Mouse (Mus musculus) right cerebral cortex, adult 18-20 months (tissue): ENCODE measurements at regions not wholly inside any gene's neighbourhood (a gene's known extent, or its start where the extent isn't known, plus 50 kb on each side); places are given as distances from the start of the nearest gene placed in this dataset.

Experiments
- DNase-seq: peaks from one replicate; pipeline ENCODE4 v3.0.0; 2022; ENCODE audit warnings: mixed read lengths

DNA sequence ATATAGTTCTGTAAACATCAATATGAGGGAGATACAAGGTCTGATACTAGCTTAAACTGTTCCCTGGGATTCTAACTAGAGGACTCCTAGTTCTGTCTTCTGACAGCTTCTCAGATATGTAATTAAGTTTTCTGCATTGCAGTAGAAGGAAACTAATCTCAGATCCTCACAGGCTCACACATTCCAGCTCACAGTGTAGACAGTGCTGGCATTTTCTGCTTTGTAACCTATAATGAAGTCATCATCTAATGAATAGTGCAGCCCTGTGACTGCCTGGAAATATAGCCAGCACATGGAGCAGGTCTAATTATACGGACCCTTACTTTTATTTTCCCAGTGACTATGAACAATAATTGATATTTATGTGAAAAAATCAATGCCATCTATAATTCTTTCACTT is 331.2 kb upstream of the Celf2 start:
- no peak for DNase-seq

DNA sequence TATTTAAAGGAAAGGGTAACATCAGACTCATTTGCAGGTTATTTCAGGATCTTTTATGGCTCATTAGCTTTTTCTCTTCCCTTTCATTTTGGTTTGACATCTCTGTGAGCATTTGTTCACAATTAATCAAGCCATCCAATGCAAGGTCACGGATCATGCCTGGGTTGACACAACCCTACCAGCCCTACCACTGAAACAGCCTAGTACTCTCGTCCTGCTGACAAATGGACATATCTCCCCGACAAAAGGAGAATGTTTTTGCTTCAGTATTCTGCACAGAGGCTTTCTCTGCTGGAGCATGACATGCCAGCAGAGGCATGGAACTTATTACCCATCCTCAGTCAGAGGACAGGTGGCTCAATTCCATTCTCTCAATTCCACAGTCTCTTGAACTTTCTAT is 328.5 kb upstream of the Celf2 start:
- no peak for DNase-seq

DNA sequence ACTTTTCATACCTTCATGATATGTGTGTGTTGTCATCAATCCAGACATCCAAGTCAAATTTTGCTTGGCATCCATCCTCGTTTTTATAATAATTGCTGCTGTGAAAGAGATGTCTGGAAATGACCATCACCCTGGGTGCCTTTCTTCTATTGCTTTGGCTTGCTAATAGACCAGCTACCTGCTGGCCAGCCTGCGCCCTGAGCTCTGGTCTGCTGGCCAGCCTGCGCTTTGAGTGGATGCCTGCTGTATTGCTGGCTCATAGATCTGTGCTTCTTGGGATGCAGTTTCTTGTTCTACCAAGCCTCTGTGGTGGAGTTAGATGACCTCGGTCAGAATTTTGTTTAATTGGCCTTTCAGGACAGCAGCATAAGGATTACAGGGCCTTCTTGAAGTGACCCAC is 321.9 kb upstream of the Celf2 start:
- DNase-seq: no peak

DNA sequence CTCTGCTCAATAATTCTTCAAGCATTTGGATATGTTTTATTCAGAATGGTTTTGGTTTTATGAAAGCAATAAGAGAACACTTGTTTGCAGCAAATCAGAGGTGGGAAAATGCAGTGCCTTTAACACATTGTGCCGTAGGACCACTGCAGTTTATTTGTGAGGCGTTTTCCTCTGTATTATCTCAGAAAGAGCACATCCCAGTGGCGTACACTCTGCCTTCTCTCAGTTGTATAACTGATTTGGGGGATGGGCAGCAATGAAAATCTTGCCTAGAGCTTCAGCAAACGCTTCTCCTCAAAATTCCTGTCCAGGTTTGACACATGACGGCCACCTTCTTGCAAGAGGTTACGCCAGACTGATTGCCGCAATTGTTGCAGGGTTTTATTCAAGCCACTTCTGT is 316.9 kb upstream of the Celf2 start:
- DNase-seq: peak; percentile 17

DNA sequence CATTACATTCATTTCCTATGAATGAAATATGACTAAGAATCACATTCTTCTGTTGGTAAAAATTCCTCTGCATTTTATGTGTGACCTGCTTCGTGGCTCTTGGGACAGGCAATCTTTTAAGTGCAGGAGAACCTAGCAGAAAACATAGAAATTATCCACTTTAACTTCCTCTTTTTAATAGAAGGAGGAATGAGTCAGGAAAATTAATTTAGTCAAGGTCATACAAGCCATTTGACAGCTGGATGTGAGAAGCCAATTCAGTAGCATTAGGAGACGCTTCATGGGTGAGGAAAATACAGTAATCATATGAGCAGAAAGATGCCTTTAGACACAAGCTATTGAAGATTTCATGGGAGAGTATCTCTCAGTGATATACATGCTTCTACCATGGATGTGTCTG is 287.1 kb upstream of the Celf2 start:
- no peak for DNase-seq

DNA sequence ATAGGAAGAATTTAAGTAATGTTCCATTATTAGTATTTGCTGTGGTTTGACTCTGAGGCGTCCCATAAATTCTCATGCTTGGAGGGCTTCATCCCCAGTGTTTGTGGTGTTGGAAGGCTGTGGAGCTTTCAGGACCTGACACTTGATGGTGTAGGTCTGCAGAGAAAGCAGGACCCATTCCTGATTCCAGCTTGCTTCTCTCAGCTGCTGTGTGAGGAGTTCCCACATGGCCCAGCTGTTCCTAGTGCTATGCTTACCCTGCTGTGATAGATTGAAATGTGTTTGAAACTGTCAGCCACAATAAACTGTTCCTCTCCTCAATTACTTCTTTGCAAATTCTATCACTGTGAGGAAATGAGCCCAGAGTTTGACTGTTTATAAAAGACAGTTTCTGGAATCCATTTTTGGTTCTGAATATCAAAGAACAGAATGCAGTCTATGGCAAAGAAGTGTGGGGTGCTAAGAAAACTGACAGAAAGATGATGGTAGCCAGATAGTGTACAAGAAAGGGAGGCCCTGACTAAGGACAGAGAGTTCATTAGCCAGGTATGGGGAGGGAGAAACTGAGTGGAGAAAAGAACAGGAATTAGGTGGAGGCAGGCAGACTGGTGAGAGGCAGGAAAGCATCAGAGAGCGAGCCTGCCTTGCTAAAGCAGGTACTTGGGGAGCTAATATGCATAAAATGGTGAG is 283.2 kb upstream of the Celf2 start:
- peak; percentile 5 for DNase-seq

DNA sequence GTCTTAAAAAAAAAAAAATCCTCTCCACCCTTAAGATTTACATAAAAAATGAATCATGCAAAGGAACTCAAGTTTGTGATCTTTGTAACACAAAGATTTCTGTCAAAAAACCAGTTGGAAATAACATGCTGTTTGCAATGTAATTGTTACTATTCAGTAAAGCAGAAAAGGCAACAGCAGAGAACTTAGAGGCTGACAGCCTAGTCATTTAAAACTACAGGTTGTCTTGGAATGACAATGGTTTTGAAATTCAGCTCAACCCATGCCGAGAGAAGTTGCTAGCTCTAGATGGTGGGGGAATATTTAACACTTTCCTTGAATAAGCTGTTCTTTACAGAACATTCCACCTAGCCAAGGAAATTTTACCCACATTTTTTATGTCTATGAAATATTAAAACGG is 269.2 kb upstream of the Celf2 start:
- DNase-seq: no peak

DNA sequence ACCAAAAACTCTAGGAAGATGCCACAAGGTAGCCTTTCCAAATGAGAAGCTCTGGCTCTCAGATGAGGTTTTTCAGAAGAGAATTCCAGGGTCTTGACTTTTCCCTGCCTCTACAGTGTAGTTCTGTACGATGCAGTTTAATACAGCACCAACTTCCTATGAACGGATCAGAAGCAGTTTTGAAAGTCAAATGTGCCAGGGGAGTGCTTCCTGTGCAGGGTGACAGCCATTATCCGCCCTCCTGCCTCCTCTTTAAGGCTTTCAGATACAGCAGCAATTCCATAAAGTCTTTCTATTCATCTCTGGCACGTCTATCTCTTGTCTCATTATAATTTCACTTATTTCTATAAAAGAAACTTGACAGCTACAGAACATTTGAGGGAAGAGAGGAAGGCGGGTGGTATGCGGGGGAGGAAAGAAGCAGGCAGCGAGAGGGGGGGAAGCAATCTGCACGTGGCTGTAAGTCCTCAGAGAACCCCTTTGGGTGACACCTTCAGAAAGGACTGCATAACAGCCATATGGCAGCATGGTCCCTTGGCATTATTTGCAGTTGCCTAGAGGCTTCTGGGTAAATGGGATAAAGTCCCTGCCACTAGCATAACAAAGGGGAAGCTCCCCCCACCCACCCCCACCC is 224.9 kb upstream of the Celf2 start:
- peak; percentile 89 for DNase-seq

DNA sequence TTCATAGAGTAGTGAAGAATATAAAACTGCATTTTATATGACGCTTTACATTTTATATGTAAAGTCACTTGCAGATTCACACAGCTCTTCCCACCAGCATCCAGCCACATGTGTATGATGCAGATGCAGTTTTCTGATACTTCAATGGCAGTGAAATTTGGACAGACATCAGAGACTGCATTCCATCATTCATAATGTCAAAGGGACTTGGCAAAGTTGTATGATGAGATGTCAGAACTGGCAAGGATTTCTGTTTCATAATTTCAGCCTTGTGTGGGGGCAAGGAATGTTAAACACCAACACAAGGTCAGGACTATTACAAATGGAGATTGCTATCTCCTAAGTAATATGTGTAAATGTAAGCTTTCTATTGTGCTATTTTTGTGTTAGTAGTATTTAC is 221.6 kb upstream of the Celf2 start:
- DNase-seq: no peak

DNA sequence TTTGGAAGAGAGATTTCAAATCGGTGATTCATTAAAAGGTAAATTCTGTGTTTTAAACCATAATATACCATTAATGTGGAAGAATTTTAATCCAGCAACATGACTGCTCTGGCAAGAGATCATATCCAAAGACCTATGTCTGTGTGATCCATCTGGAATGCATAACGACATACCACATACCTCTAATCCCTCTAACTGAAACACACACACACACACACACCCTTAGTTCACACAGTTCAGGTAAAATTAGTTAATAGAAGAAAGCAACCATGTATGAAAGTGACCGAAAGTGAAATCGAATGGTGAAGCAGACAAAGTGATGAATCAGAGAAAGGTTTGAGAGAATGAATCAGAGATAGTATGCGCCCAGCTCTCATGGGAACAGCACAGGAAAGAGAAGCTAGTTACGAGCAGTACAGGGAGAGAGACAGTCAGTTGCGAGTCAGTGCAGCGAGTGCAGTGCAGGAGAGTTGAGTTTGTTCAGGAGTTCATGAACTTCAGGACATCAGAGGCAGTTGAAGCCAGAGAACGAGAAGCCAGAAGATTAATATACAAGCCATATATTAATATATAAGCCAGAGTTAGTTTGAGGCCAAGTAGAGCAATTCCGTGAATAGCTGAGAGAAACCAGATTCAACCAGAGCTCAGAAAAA is 213.0 kb upstream of the Celf2 start:
- no peak for DNase-seq

DNA sequence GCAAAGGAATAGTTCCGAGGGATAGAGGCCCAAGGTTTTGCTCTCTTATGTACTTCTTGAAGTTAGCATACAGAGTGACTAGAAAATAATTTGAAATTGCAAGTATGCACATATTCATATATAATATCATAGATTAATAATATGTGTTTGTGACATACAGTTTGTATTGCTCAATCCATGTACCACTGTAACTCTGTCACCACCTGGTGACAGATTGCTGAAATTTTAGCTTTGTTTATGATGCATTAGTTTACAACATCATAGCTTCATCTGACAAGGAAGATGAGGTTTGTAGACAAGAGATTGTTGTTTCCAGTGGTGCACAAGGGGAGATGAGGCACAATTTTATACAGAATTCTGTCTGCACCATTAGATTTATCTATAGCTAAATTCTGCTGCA is 201.7 kb upstream of the Celf2 start:
- no peak for DNase-seq

DNA sequence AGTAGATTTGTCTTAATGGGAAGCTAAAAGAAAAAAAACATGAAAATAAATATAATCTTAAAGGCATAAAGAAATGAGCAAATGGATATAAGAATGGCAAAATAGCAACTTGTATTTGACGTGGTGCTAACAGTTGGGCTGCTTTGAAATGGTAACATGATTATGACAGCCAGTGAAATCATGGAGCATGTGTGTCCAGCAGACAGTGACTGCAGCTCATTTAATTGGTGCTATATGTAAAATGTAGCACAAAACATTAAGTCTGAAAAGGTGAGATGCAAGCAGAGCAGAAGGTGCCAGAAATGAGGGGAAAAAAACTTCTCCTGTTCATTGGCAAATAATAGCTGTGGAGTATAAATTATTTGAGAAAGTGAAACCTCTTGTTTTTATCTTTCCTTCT is 201.1 kb upstream of the Celf2 start:
- DNase-seq: no peak

DNA sequence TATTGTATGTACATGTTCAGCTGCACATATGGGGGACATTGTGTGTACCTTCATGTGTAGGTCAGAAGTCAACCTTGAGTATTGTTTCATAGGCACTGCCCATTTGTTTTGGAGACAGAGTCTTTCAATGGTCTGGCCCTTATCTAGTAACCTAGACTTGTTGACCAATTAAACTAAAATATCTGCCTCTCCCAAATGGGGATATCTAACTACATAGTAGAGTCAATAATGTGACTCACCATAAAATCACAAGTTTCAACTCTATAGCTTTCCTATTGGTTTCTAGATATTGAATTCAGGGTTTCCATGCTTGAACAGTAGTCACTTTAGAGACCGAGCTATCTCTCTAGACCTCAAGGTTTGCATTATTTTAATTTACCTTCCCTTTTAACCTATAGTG is 174.0 kb upstream of the Celf2 start:
- DNase-seq: no peak

DNA sequence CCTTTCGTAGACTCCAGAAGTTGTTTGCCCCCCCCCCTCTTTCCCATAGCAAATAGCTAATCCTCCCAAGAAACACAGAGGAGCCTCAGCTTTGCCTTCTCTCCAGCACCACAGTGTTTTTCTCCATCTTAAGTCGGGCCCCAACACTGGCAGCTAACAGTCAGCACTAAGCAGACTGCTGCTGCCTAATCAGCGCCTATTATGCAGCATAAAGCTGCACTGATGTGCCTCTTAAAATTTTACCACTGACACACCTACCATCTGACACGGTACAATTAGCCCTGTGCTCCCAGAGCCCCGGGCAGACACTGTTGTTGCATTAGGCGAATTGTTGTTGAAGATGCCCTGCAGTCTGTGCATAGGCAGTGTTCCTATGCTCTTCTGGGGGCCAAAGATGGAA is 131.5 kb upstream of the Celf2 start:
- no peak for DNase-seq

DNA sequence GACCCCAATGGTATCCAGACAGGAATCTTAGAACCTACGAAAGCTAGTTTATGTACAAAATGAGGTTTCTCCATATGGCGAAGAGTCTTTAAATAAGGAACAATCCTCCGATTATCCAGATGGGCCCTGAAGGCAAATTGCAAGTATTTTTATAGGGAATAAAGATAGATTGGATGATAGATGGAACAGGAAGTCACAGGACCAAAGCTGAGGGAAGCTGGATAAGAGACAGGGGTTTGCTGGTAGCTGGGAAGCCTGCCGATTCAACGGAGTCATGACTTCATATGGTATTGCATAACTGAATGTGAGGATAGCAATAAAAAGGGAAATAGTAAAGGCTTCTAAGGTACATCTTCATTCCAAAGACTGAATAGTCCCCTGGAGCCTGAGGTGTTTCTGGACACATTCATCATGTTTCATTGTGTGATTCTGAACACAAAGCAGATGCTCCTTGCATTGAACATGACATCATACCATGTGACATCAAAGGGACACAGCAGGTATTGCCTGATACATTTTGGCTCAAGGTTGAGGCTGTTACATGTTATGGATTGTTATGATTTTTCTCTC is 113.4 kb upstream of the Celf2 start:
- peak; percentile 30 for DNase-seq

DNA sequence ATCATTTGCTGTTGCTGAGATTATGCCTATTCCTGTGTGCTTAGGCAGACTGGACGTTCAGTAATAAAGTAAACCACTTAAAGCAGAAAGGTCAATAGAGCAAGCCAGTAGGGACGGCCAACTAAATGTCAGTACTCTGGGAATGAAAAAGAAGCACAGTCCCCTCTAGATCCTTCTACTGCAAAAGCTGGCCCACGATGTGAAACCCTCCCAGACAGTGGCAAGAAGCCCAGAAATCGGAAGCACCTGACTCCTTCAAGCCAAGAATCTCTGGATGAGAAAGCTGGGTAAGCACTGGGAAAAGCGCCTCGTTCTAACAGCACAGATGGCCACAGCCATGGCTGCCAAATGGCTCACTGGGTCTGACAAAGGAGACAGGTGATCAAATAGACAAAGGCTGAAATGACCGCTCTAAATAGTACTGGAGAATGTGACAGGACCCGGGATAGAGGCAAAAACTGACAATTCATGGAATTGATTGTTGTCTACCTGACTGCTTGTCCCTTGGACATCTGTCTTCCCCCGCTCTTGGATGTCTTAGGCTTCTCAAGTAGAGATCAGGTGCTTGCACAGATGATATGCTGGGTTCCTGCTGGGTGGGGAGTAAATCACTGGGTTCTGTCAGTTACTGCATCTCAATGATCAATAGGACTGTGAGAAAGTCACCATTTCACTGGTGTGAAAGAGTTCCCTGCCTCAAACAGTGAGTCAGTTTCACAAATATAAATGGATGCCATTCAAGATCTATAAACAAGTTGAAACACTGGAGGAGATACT is 110.7 kb upstream of the Celf2 start:
- peak; percentile 80 for DNase-seq

DNA sequence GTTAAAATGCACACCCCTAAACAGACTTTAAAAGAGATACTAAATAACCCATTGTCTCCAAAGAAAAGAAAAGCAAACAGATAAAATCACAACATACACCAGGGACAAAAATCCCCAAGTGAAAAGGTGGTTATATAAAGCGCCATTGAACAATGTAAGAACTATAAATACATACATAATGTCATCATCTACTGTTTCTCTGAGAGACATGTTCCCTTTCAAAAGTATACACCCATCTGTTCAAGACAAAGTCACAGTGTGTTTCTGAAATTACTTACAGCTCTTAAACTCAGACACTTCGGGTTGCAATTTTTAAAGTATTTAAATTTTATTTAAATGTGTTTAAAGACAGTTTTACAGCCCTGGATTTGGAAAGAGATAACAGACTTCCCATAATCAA is 68.8 kb upstream of the Celf2 start:
- peak; percentile 20 for DNase-seq
